Mouse (Mus musculus): ENCODE measurements at regions not wholly inside any gene's neighbourhood (a gene's known extent, or its start where the extent isn't known, plus 50 kb on each side); places are given as distances from the start of the nearest gene placed in this dataset.

GRCm38 (mm10) chr14:62193371-62193770 lies 99.0 kb upstream of the Rnaseh2b start:
- TF ChIP-seq POLR2A (IDR thresholded peaks at IDR 0.05; ENCODE audit: borderline replicate concordance, extremely low read depth, insufficient read depth, insufficient read length, poor library complexity, severe bottlenecking): no peak
- no peak for TF ChIP-seq CTCF (IDR thresholded peaks at IDR 0.05; ENCODE audit: borderline replicate concordance, extremely low read depth, insufficient read depth, insufficient read length)

Measured in brain, embryonic 14.5 days (tissue).